Mouse (Mus musculus): ENCODE measurements around the gene Dgkd. TPM values are rescaled to one million over a fixed set of nuclear protein-coding genes. Genes with fewer than 3 reads are reported as not detected.
"Not testable (repeated sequence)": the region's sequence is repeated elsewhere in the genome, so short reads cannot be mapped to it uniquely, and the experiment has no call there.

Gene Dgkd
- 19.9 and 20.4 TPM in 2 replicates for polyA plus RNA-seq (2016; fragmentation: Nextera tagmentation; extraction: Ambion mirVana)

DNA sequence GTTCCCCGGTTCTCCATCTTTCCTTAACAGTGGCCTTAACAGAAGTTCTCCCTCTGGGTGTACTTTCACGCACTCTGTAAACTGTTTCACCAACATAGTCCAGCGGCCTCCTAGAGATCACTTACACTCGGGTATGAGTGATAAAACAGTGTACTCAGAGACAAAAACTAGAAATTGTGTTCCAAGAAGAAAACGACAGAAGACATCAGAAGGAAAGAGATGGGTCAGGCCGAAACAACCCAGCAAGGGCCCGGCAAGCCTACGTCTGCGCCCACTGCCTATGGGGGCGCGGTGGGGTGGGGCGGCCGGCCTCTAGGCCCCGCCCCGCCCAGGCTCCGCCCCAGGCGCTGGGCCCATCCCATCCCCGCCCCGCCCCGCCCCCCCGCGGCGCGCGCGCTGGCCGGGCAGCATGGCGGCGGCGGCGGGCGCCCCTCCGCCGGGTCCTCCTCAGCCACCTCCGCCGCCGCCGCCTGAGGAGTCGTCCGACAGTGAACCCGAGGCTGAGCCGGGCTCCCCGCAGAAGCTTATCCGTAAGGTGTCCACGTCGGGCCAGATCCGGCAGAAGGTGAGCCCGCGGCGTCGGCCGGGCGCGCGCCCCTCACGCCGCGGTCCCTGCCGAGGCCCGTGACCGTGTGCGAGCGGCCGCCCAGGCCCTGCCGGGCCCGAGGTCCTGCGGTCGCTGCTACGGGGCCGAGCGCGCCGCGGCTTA, at the start of gene Dgkd:
TSS of gene Dgkd (plus strand) at position 396 of the 709 bp plus-strand sequence.
- WGBS (ENCODE audit: insufficient replicate concordance), result 1% methylated on average over 58 of the region's 74 CpGs

DNA sequence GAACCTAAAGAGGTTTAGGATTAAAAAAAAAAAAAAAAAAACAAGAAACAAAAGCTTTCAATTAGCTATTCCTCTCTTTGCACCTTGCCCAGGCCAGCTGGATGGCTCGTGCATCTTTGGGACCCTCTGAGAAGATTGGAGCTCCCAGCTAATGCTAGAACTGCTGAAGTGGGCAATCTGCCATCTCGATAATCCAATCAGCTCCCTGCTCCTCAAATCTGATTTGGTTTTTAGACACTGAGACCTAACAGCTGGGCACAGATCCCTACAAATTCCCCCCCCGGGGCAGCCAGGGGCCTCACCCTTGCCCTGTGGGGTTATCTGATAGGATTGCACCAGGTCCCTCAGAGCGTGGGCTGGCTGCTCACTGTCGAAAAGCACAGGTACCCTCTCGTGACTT, 49.5 kb upstream of the Dgkd start, which contains the start of gene Sag:
TSS of gene Sag (plus strand) at position 105 of the 400 bp plus-strand sequence.
- H3K4me3 ChIP-seq, result no peak within 1 kb of the TSS
- H3K27me3 ChIP-seq (replicated peaks), result no peaks in the 10 kb centered on the region
- WGBS (ENCODE audit: insufficient replicate concordance), result 44% methylated on average over 6 of the region's 6 CpGs
- no peaks in the 10 kb centered on the region for H3K9me3 ChIP-seq (replicated peaks)
- H3K4me1 ChIP-seq, result peaks cover 31% of the 10 kb centered on the region
- no peak within 1 kb of the TSS for H3K27ac ChIP-seq
- H3K4me2 ChIP-seq, result no peak within 1 kb of the TSS
- H3K36me3 ChIP-seq, result no peaks in the 10 kb centered on the region
- ATAC-seq, result no peak
- H3K9ac ChIP-seq, result no peak within 1 kb of the TSS

More for the DNA sequence above, at the start of gene Dgkd:
- Histone ChIP-seq H3K4me1 (peaks cover 56% of the 10 kb centered on the region), H3K4me2 (peak within 1 kb of the TSS; percentile 97), H3K4me3 (peak within 1 kb of the TSS; percentile 99), H3K27me3 (replicated peaks) (0 out of 2 replicates have a peak, but pooled peaks cover 6% of the 10 kb centered on the region), H3K36me3 (0 out of 2 replicates have a peak, but pooled peaks cover 2% of the 10 kb centered on the region), H3K9ac (peak within 1 kb of the TSS; percentile 97), H3K27ac (peak within 1 kb of the TSS; percentile 80), H3K9me3 (replicated peaks) (no peaks in the 10 kb centered on the region)
- ATAC-seq, result peak; percentile 92

DNA sequence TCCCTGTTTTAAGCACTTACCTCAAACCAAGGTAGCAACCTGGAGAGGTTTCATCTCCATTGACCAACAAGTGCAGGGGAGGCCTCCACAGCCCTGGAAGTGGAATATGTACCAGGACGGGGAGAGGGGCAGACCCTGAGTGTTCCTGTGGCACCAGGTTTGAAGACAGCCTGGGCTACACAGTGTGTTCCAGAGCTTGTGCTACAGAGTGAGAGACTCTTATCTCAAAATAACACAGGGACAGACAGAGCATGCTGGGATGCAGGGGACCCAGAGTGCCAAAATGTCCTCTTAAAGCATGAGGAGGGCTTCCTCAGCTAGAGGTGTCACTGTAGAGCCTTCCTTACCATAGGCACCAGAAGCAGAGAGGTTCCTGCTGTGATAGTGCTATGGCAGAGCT, 45.3 kb upstream of the Dgkd start:
- Histone ChIP-seq H3K4me1 (peaks cover 31% of the 10 kb centered on the region), H3K4me2 (no peak overlapping the region), H3K36me3 (no peaks in the 10 kb centered on the region), H3K9ac (no peak overlapping the region), H3K9me3 (replicated peaks) (peaks cover 3% of the 10 kb centered on the region; the same call in 1 of the 2 replicates), H3K27me3 (replicated peaks) (no peaks in the 10 kb centered on the region), H3K27ac (no peak overlapping the region), H3K4me3 (no peak overlapping the region)
- peak; percentile 63 for ATAC-seq
- 53% methylated on average over 1 of the region's 1 CpGs for WGBS (ENCODE audit: insufficient replicate concordance)

DNA sequence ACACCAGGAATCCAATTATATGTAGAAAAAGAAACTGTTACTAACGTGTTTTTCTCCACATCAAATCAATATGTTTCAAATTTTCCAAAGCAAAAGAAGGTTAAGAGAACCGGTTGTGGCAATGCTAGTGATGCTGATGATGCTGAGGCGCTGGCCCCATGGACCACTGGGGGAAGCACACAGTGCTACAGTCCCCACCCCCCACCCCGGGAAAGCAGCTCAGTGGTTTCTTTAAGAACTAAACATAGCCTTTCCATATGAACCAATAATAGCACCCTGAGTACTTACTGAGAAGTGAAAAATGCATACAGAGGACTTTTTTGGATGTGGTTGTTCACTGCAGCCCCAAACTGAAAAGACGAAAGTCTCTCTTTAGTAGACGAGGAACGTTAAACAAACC, 41.7 kb upstream of the Dgkd start:
- no peaks in the 10 kb centered on the region for H3K27me3 ChIP-seq (replicated peaks)
- H3K9me3 ChIP-seq (replicated peaks), result peaks cover 3% of the 10 kb centered on the region; the same call in 1 of the 2 replicates
- H3K9ac ChIP-seq, result no peak overlapping the region
- 72% methylated on average over 7 of the region's 7 CpGs for WGBS (ENCODE audit: insufficient replicate concordance)
- ATAC-seq, result no peak
- H3K4me1 ChIP-seq, result peaks cover 15% of the 10 kb centered on the region
- no peaks in the 10 kb centered on the region for H3K36me3 ChIP-seq
- H3K4me2 ChIP-seq, result no peak overlapping the region
- no peak overlapping the region for H3K4me3 ChIP-seq
- H3K27ac ChIP-seq, result no peak overlapping the region

DNA sequence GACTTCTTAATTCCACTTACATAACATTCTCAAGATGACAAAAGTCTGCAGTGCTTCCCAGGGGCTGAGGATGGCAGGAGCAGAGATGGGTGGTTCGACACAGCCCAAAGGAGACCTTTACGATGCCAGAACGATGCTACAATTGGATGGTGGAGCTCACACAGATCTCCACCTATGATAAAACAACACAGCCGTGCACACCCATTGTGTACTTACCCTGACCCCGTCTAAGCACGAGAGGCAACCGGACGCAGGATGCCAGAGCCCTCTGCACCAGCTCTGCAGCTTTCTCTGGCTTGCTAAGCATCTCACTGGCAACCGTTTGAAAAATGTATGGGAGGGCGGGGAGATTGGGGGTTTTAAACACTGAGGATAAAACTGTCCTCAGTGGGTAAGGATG, 41.0 kb upstream of the Dgkd start:
- 63% methylated on average over 10 of the region's 10 CpGs for WGBS (ENCODE audit: insufficient replicate concordance)
- ATAC-seq, result no peak
- Histone ChIP-seq H3K4me2 (no peak overlapping the region), H3K9me3 (replicated peaks) (peaks cover 3% of the 10 kb centered on the region; the same call in 1 of the 2 replicates), H3K27me3 (replicated peaks) (no peaks in the 10 kb centered on the region), H3K36me3 (no peaks in the 10 kb centered on the region), H3K27ac (no peak overlapping the region), H3K4me3 (no peak overlapping the region), H3K9ac (no peak overlapping the region), H3K4me1 (peaks cover 8% of the 10 kb centered on the region)

DNA sequence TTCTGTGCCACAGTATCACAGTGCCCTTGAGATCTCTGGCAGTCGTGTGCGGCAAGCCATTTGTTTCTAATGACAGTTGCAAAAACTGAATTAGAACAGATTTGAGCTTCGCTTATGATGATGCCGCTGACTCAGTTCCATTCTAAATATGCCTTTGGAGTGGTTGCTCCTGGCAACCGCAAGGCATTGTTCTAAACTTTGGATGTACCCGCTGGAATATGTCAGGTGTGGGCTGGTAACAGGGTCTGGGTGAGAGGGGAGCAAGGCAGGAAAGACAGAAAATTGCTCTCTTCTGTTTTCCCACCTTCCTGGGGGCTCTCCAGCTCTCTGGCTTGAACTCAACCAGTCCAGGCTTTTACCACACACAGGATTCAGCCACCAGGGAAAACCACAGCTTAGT, 39.9 kb upstream of the Dgkd start:
- H3K27me3 ChIP-seq (replicated peaks), result no peaks in the 10 kb centered on the region
- H3K4me1 ChIP-seq, result no peaks in the 10 kb centered on the region; the same call in 1 of the 2 replicates
- peaks cover 3% of the 10 kb centered on the region; the same call in 1 of the 2 replicates for H3K9me3 ChIP-seq (replicated peaks)
- H3K27ac ChIP-seq, result no peak overlapping the region
- no peak overlapping the region for H3K4me3 ChIP-seq
- H3K36me3 ChIP-seq, result no peaks in the 10 kb centered on the region
- no peak overlapping the region for H3K4me2 ChIP-seq
- 78% methylated on average over 6 of the region's 6 CpGs for WGBS (ENCODE audit: insufficient replicate concordance)
- H3K9ac ChIP-seq, result no peak overlapping the region
- no peak for ATAC-seq

DNA sequence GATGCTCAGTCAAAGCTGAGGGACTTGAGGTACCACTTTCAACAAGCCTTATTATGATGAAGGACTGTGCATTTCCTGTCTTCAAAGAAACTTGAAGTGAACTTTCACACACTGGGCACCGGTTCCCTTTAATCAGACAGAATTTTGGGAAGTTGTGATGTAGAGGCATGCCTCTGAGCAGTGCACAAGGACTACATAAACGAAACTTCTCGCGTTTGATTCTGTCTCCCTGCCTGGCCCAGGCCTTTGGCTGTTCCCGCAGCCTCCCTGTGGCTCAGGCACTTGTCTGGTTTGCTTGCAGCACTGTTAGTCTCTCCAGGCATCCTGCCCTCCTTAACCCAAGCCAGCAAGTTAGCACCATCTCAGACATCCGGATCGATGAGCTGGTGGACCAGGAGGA, 39.4 kb upstream of the Dgkd start:
- Histone ChIP-seq H3K27ac (no peak overlapping the region), H3K4me1 (no peaks in the 10 kb centered on the region), H3K4me3 (no peak overlapping the region), H3K9ac (no peak overlapping the region), H3K36me3 (no peaks in the 10 kb centered on the region), H3K9me3 (replicated peaks) (peaks cover 3% of the 10 kb centered on the region; the same call in 1 of the 2 replicates), H3K4me2 (no peak overlapping the region), H3K27me3 (replicated peaks) (no peaks in the 10 kb centered on the region)
- 65% methylated on average over 7 of the region's 7 CpGs for WGBS (ENCODE audit: insufficient replicate concordance)
- ATAC-seq, result no peak

DNA sequence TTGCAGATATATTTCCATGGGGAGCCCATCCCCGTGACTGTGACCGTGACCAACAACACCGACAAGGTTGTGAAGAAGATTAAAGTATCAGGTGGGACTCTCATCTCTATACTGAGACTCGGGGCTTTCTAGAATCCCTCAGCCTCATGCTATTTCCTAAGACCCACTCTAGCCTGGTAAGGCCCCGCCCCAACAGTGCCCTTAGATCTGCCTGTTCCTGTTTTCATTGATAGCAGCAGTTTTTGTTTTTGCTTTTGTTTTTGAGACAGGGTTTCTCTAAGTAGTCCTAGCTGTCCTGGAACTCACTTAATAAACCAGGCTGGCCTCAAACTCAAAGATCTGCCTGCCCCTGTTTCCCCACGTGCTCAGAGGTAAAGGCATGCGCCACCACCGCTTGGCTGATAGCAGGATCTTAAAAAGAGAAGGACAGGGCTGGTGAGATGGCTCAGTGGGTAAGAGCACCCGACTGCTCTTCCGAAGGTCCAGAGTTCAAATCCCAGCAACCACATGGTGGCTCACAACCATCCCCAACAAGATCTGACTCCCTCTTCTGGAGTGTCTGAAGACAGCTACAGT, 28.6 kb upstream of the Dgkd start:
- Histone ChIP-seq H3K27ac (no peak overlapping the region), H3K27me3 (replicated peaks) (no peaks in the 10 kb centered on the region), H3K36me3 (no peaks in the 10 kb centered on the region), H3K9ac (no peak overlapping the region), H3K4me3 (no peak overlapping the region), H3K4me1 (peaks cover 25% of the 10 kb centered on the region), H3K4me2 (no peak overlapping the region), H3K9me3 (replicated peaks) (no peaks in the 10 kb centered on the region)
- 69% methylated on average over 10 of the region's 10 CpGs for WGBS (ENCODE audit: insufficient replicate concordance)
- no peak for ATAC-seq

DNA sequence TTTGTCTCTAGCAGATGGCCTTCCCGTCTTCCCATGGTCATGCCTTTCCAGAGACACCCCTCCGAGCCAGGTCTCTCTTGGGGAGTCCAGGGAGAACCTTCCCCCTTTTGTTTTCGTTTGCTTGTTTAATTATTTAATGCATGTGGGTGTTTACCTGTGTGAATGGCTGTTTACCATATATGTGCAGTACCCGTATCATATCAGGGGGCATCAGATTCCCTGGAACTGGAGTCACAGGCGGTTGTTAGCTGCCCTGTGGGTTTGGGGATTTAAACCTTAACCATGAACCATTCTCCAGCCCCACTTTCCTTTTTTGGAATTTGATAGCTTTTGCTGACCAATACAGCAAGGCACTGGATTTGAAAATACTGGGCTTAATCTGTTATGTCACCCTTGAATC, 27.8 kb upstream of the Dgkd start:
- Histone ChIP-seq H3K36me3 (no peaks in the 10 kb centered on the region), H3K9me3 (replicated peaks) (no peaks in the 10 kb centered on the region), H3K4me3 (no peak overlapping the region), H3K9ac (no peak overlapping the region), H3K4me2 (no peak overlapping the region), H3K27ac (no peak overlapping the region), H3K4me1 (peaks cover 26% of the 10 kb centered on the region), H3K27me3 (replicated peaks) (no peaks in the 10 kb centered on the region)
- no peak; the same call in 1 of the 2 replicates for ATAC-seq
- 71% methylated on average over 5 of the region's 5 CpGs for WGBS (ENCODE audit: insufficient replicate concordance)

DNA sequence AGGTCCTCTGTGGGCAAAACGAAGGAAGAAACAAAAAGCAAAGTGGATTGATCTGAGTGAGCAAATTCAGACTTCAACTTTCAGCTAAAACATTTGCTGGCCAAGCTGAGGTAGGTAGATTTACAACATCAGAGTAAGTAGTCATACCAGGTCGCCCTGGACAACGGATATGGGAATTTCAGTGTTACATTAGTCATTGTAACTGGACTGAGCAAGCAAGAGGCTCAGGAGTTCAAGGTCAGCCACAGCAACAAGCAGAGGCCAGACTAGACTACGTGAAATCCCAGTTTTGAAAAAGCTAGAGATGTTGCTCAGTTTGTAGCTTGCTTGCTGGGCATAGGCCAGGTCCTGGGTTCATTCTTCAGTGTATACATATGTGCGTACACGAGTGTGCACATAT, 27.1 kb upstream of the Dgkd start:
- Histone ChIP-seq H3K4me2 (no peak overlapping the region), H3K4me3 (no peak overlapping the region), H3K27me3 (replicated peaks) (no peaks in the 10 kb centered on the region), H3K9ac (no peak overlapping the region), H3K27ac (no peak overlapping the region), H3K36me3 (no peaks in the 10 kb centered on the region), H3K9me3 (replicated peaks) (no peaks in the 10 kb centered on the region), H3K4me1 (peaks cover 26% of the 10 kb centered on the region)
- ATAC-seq, result no peak
- 74% methylated on average over 6 of the region's 6 CpGs for WGBS (ENCODE audit: insufficient replicate concordance)

DNA sequence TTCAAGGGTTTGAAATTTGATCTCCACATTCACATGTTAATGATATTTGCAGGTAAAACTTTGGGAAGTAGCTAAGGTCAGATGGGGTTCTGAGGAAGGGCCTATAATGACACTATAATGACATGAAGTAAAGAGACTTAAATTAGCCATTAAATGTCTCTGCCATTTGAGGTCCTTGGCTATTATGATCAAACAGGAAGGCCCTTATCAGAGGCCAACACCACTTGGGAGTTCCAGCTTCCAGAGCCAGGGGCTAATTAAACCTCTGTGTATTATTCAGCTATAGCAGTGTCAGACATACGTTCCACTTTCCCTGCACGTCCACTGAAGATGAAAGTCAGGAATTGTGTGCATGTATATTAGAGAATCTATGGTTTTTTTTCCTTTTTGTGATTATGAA, 26.6 kb upstream of the Dgkd start:
- H3K27ac ChIP-seq, result no peak overlapping the region
- WGBS (ENCODE audit: insufficient replicate concordance), result 54% methylated on average over 2 of the region's 2 CpGs
- H3K36me3 ChIP-seq, result no peaks in the 10 kb centered on the region
- peaks cover 26% of the 10 kb centered on the region for H3K4me1 ChIP-seq
- H3K9ac ChIP-seq, result no peak overlapping the region
- no peak overlapping the region for H3K4me3 ChIP-seq
- no peak for ATAC-seq
- H3K4me2 ChIP-seq, result no peak overlapping the region
- no peaks in the 10 kb centered on the region for H3K27me3 ChIP-seq (replicated peaks)
- no peaks in the 10 kb centered on the region for H3K9me3 ChIP-seq (replicated peaks)

DNA sequence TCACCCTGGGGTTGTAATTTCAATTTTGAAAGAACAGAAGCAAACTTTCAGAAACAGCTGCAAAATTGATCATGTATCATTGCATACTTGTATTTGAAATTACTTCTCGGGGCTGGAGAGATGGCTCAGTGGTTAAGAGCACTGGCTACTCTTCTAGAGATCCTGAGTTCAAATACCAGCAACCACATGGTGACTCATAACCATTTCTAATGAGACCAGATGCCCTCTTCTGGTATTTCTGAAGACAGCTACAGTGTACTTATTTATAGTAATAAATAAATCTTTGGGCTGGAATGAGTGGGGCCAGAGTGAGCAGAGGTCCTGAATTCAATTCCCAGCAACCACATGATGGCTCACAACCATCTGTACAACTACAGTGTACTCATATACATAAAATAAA, 25.6 kb upstream of the Dgkd start:
- not testable (repeated sequence) for H3K36me3 ChIP-seq; H3K27ac ChIP-seq; H3K9ac ChIP-seq; ATAC-seq; H3K27me3 ChIP-seq (replicated peaks); H3K4me3 ChIP-seq; H3K9me3 ChIP-seq (replicated peaks); H3K4me2 ChIP-seq
- H3K4me1 ChIP-seq, result peaks cover 26% of the 10 kb centered on the region
- 60% methylated on average over 1 of the region's 1 CpGs for WGBS (ENCODE audit: insufficient replicate concordance)
